Mouse (Mus musculus): ENCODE results near the gene Otub2. TPM values are rescaled to one million over a fixed set of nuclear protein-coding genes. Genes with fewer than 3 reads are reported as not detected.
A peak's percentile ranks its signal among the peaks of the same experiment; 100 is the strongest.

Otub2 gene
- polyA plus RNA-seq, 1 experiment from 2014 or later, result 18.4 TPM

GRCm38 (mm10) chr12:103358216-103358615, 30.3 kb upstream of the Otub2 start:
- 68% methylated on average over 8 of the region's 8 CpGs for WGBS
- Histone ChIP-seq H3K27me3 (replicated peaks) (no peaks in the 10 kb centered on the region), H3K9ac (no peak overlapping the region), H3K4me2 (no peak overlapping the region), H3K36me3 (no peaks in the 10 kb centered on the region), H3K4me1 (replicated peaks) (peaks cover 48% of the 10 kb centered on the region), H3K4me3 (no peak overlapping the region), H3K27ac (ENCODE audit: poor library complexity, severe bottlenecking) (no peak overlapping the region), H3K9me3 (replicated peaks) (no peaks in the 10 kb centered on the region)
- no peak for ATAC-seq (ENCODE audit: insufficient number of reproducible peaks, low FRiP score)

- no peaks in the 10 kb centered on the region for H3K27me3 ChIP-seq (replicated peaks)
- no peak for ATAC-seq (ENCODE audit: insufficient number of reproducible peaks, low FRiP score)
- H3K4me3 ChIP-seq, result no peak overlapping the region
- H3K27ac ChIP-seq (ENCODE audit: poor library complexity, severe bottlenecking), result no peak overlapping the region
- H3K4me2 ChIP-seq, result no peak overlapping the region
- no peaks in the 10 kb centered on the region for H3K36me3 ChIP-seq
- peaks cover 39% of the 10 kb centered on the region for H3K4me1 ChIP-seq (replicated peaks)
- H3K9ac ChIP-seq, result no peak overlapping the region
- H3K9me3 ChIP-seq (replicated peaks), result no peaks in the 10 kb centered on the region
- WGBS, result 45% methylated on average over 4 of the region's 4 CpGs
Measured at GRCm38 (mm10) chr12:103358951-103359801, 29.3 kb upstream of the Otub2 start.

- no peak overlapping the region for H3K4me2 ChIP-seq
- no peaks in the 10 kb centered on the region for H3K36me3 ChIP-seq
- no peak overlapping the region for H3K4me3 ChIP-seq
- no peaks in the 10 kb centered on the region for H3K27me3 ChIP-seq (replicated peaks)
- H3K27ac ChIP-seq (ENCODE audit: poor library complexity, severe bottlenecking), result no peak overlapping the region
- no peaks in the 10 kb centered on the region for H3K9me3 ChIP-seq (replicated peaks)
- ATAC-seq (ENCODE audit: insufficient number of reproducible peaks, low FRiP score), result no peak
- 80% methylated on average over 8 of the region's 8 CpGs for WGBS
- H3K9ac ChIP-seq, result no peak overlapping the region
- H3K4me1 ChIP-seq (replicated peaks), result peaks cover 24% of the 10 kb centered on the region
Measured at GRCm38 (mm10) chr12:103360812-103361211, 27.7 kb upstream of the Otub2 start.

GRCm38 (mm10) chr12:103361539-103362307, 26.8 kb upstream of the Otub2 start:
- Histone ChIP-seq H3K27me3 (replicated peaks) (no peaks in the 10 kb centered on the region), H3K4me2 (no peak overlapping the region), H3K9ac (no peak overlapping the region), H3K27ac (ENCODE audit: poor library complexity, severe bottlenecking) (no peak overlapping the region), H3K36me3 (no peaks in the 10 kb centered on the region), H3K4me3 (no peak overlapping the region), H3K4me1 (replicated peaks) (peaks cover 15% of the 10 kb centered on the region), H3K9me3 (replicated peaks) (no peaks in the 10 kb centered on the region)
- no peak for ATAC-seq (ENCODE audit: insufficient number of reproducible peaks, low FRiP score)
- WGBS, result 80% methylated on average over 17 of the region's 17 CpGs

GRCm38 (mm10) chr12:103362336-103362735, 26.1 kb upstream of the Otub2 start:
- WGBS, result 38% methylated on average over 3 of the region's 3 CpGs
- H3K36me3 ChIP-seq, result no peaks in the 10 kb centered on the region
- peaks cover 15% of the 10 kb centered on the region for H3K4me1 ChIP-seq (replicated peaks)
- H3K9me3 ChIP-seq (replicated peaks), result no peaks in the 10 kb centered on the region
- H3K27me3 ChIP-seq (replicated peaks), result peaks cover 3% of the 10 kb centered on the region; the same call in 1 of the 2 replicates
- 0 out of 2 replicates have a peak overlapping the region, but pooled peaks have one; percentile 12 for H3K27ac ChIP-seq (ENCODE audit: poor library complexity, severe bottlenecking)
- no peak overlapping the region for H3K4me3 ChIP-seq
- H3K9ac ChIP-seq, result no peak overlapping the region
- H3K4me2 ChIP-seq, result no peak overlapping the region
- no peak for ATAC-seq (ENCODE audit: insufficient number of reproducible peaks, low FRiP score)

- Histone ChIP-seq H3K9me3 (replicated peaks) (no peaks in the 10 kb centered on the region), H3K4me3 (no peak overlapping the region), H3K4me1 (replicated peaks) (peaks cover 17% of the 10 kb centered on the region), H3K27ac (ENCODE audit: poor library complexity, severe bottlenecking) (no peak overlapping the region), H3K9ac (no peak overlapping the region), H3K4me2 (no peak overlapping the region), H3K27me3 (replicated peaks) (peaks cover 10% of the 10 kb centered on the region), H3K36me3 (no peaks in the 10 kb centered on the region)
- WGBS, result 52% methylated on average over 2 of the region's 2 CpGs
- ATAC-seq (ENCODE audit: insufficient number of reproducible peaks, low FRiP score), result no peak
Measured at GRCm38 (mm10) chr12:103367171-103367570, 21.3 kb upstream of the Otub2 start.

- Histone ChIP-seq H3K27ac (ENCODE audit: poor library complexity, severe bottlenecking) (no peak overlapping the region), H3K36me3 (no peaks in the 10 kb centered on the region), H3K4me2 (peak overlapping the region; percentile 53), H3K4me3 (no peak overlapping the region), H3K9me3 (replicated peaks) (no peaks in the 10 kb centered on the region), H3K27me3 (replicated peaks) (peaks cover 10% of the 10 kb centered on the region), H3K4me1 (replicated peaks) (peaks cover 11% of the 10 kb centered on the region), H3K9ac (peak overlapping the region; percentile 54; the same call in 1 of the 2 replicates)
- WGBS, result 14% methylated on average over 18 of the region's 18 CpGs
- ATAC-seq (ENCODE audit: insufficient number of reproducible peaks, low FRiP score), result peak; percentile 61
Measured at GRCm38 (mm10) chr12:103367620-103368325, 20.7 kb upstream of the Otub2 start.

GRCm38 (mm10) chr12:103368326-103368669, 20.2 kb upstream of the Otub2 start:
- Histone ChIP-seq H3K27ac (ENCODE audit: poor library complexity, severe bottlenecking) (no peak overlapping the region), H3K4me2 (peak overlapping the region; percentile 53), H3K4me3 (no peak overlapping the region), H3K36me3 (no peaks in the 10 kb centered on the region), H3K9ac (peak overlapping the region; percentile 54; the same call in 1 of the 2 replicates), H3K27me3 (replicated peaks) (peaks cover 10% of the 10 kb centered on the region), H3K4me1 (replicated peaks) (peaks cover 8% of the 10 kb centered on the region; the same call in 1 of the 2 replicates), H3K9me3 (replicated peaks) (no peaks in the 10 kb centered on the region)
- WGBS, result 66% methylated on average over 7 of the region's 7 CpGs
- no peak for ATAC-seq (ENCODE audit: insufficient number of reproducible peaks, low FRiP score)

- H3K4me2 ChIP-seq, result no peak overlapping the region
- H3K9me3 ChIP-seq (replicated peaks), result no peaks in the 10 kb centered on the region
- no peak overlapping the region for H3K27ac ChIP-seq (ENCODE audit: poor library complexity, severe bottlenecking)
- ATAC-seq (ENCODE audit: insufficient number of reproducible peaks, low FRiP score), result no peak
- H3K9ac ChIP-seq, result no peak overlapping the region
- H3K4me3 ChIP-seq, result no peak overlapping the region
- 41% methylated on average over 2 of the region's 2 CpGs for WGBS
- H3K36me3 ChIP-seq, result no peaks in the 10 kb centered on the region
- H3K27me3 ChIP-seq (replicated peaks), result peaks cover 10% of the 10 kb centered on the region
- peaks cover 10% of the 10 kb centered on the region; the same call in 1 of the 2 replicates for H3K4me1 ChIP-seq (replicated peaks)
Measured at GRCm38 (mm10) chr12:103368777-103369176, 19.7 kb upstream of the Otub2 start.

GRCm38 (mm10) chr12:103370861-103371260, 17.6 kb upstream of the Otub2 start:
- peaks cover 10% of the 10 kb centered on the region for H3K27me3 ChIP-seq (replicated peaks)
- no peak overlapping the region for H3K27ac ChIP-seq (ENCODE audit: poor library complexity, severe bottlenecking)
- H3K36me3 ChIP-seq, result no peaks in the 10 kb centered on the region
- H3K4me3 ChIP-seq, result no peak overlapping the region
- H3K4me1 ChIP-seq (replicated peaks), result peaks cover 10% of the 10 kb centered on the region; the same call in 1 of the 2 replicates
- H3K4me2 ChIP-seq, result no peak overlapping the region
- no peaks in the 10 kb centered on the region for H3K9me3 ChIP-seq (replicated peaks)
- WGBS, result 64% methylated on average over 4 of the region's 4 CpGs
- ATAC-seq (ENCODE audit: insufficient number of reproducible peaks, low FRiP score), result no peak
- H3K9ac ChIP-seq, result no peak overlapping the region

GRCm38 (mm10) chr12:103371711-103372110, 16.8 kb upstream of the Otub2 start:
- 29% methylated on average over 6 of the region's 6 CpGs for WGBS
- Histone ChIP-seq H3K4me1 (replicated peaks) (peaks cover 16% of the 10 kb centered on the region), H3K27ac (ENCODE audit: poor library complexity, severe bottlenecking) (no peak overlapping the region), H3K36me3 (no peaks in the 10 kb centered on the region), H3K9me3 (replicated peaks) (no peaks in the 10 kb centered on the region), H3K27me3 (replicated peaks) (peaks cover 10% of the 10 kb centered on the region), H3K9ac (no peak overlapping the region), H3K4me2 (no peak overlapping the region), H3K4me3 (no peak overlapping the region)
- no peak for ATAC-seq (ENCODE audit: insufficient number of reproducible peaks, low FRiP score)
